Mouse (Mus musculus) mature B cell (primary cell): ENCODE measurements around the gene Gart.

ENCODE experiments used
- in situ Hi-C: fragments of 300-500 bp; cut with MboI; formaldehyde crosslinking; loops from 2 replicates; pipeline ENCODE4 v1.14.3; 2019

Gart gene

DNA sequence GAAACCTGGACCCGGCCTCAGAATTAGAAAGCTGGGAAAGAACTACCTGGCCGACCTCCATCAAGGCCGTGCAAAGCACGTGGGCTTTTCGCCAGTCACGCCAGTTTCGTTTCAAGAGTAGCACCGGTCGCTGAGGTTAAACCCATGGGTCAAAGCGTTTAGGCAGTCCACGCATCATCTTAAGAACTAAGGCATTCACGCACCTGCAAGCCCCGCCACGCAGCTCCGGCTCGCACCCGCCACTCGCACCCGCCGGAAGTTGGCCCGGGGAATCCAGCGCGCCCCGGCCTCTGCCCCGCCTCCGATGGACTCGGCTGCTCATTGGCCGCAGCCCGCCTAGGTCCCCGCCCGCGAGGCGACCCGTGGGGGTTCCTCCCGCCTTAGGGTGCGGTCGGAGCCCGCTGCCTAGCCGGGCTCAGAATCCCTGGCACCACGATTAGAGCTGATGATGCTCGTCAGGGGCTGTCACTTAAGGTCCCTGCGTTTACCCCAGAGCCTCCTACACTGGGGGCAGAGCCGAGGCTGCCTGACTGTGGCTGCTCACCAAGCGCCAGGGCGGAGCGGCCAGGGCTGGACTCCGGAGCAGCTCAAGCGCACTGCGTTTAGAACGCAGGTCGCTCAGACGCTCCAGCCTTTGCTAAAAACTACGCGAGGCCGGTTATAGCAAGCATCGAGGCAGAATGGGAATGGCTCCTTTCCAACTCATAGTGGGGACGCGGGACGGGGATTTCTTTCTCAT, at the start of gene Gart:
Gart (minus strand) TSS at position 272 of the 739 bp plus-strand sequence.
- in situ Hi-C loops, result no loop called here

GRCm38 (mm10) chr16:91695108-91695755, 48.5 kb upstream of the Gart start:
- in situ Hi-C loops, result no loop called here

DNA sequence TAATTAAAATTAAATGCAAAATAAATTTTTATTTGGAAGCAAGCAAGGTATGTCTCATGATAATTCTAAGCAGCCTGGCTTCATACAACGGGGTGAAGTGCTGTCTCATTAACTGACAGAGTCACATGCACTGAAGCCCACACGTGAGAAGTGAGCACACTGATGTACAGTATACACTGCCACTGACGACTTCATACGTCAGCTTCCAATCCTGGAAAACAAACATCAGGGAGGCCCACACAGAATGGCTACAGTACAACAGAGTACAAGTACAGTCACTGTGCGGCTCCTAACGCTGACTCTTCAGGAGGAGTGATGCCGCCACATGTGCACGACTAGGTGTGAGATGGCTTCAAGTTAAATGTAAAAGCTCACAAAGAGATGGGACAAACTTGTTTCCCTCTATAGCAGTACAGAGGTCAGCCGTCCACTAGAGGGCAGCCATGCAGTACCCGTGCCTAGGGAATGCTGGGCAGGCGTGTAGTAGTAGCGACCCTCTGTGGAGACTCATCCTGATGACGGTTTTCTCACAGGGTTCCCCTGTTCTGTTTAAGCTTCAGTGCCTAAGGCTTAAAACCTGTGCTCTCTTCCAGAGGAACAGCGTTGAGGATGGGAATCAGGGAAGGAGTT, 47.8 kb upstream of the Gart start:
- in situ Hi-C loops, result no loop called here

- in situ Hi-C loops, result no loop called here
Observed at GRCm38 (mm10) chr16:91689791-91690190, 43.0 kb upstream of the Gart start.

- in situ Hi-C loops, result no loop called here
Observed at GRCm38 (mm10) chr16:91688619-91689334, 42.0 kb upstream of the Gart start, which contains the start of gene Donson. Donson (minus strand) TSS chr16:91688770.

GRCm38 (mm10) chr16:91688023-91688618, 41.4 kb upstream of the Gart start:
- in situ Hi-C loops, result no loop called here

DNA sequence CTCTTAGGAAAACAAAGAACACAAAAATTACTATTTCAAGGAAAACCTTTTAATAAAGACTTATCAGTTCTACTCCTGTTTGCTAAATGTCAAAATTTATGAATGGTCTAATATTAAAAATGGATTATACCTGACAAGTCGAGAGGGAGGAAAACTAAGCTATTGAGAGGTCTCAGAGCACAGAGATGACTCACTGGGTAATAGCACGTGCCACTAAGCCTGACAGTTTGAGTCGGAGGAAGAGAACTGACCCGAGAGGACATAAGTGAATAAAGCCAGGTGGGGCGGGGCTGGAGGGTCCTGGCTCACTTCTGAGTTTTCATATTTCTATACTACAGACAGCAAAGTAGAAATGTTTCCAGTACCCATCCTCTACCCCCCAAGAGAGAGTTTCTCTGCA, 39.6 kb upstream of the Gart start:
- in situ Hi-C loops, result no loop called here

DNA sequence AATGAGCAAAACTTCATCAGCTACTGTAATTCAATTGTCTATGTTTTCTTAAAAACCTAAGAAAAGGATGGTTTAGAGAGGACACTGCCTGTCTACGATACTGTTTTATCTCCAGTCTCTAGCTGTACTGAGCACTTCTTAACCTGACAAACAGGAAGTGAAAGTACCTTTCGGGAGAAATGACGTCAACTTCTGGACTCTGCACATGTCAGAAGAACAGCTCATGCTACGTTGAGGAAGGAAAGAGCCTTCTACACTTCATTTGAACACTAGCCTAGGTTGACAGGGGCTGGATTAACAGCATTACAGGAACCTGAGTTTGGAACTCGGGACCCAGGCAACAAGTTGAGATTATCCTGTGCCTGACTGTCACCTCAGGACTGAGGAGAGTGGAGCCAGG, 38.8 kb upstream of the Gart start:
- in situ Hi-C loops, result no loop called here

- in situ Hi-C loops, result no loop called here
Observed at GRCm38 (mm10) chr16:91680656-91681055, 33.9 kb upstream of the Gart start.

DNA sequence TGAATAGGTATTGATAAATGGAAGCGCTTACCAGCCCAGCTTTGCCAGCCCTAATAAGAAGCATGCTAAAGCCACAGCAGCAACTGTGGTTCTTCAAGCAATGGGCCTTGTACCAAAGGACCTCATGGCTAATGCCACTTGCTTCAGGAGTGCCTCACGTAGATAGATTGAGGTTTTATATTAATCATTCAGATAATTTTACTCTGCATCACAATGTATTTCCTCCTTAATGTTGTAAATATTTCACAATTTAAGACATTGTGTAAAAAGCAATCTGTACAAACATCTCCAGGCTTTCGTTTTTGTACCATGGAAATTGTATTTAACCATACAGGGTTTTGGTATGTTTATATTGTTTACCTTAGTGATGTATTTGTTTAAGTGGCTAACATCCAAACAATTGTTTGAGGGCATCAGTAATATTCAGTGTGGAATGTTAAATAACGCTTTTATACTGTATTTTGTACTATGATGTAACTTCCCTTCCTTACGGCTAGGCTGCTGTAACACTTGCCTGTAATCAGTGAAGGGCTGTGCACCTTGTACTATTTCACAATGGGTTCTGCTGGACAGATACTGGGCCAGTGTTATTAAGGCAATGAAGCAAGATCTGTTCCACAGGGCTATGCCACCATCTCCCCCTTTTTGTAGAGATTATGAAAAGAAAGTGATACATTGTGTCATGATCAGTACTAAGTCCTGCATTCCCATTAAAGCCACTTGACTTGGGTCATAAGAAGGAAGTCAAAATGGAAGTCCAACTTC, 31.6 kb upstream of the Gart start:
- in situ Hi-C loops, result no loop called here

- in situ Hi-C loops, result no loop called here
Observed at GRCm38 (mm10) chr16:91674500-91674899, 27.7 kb upstream of the Gart start.

- in situ Hi-C loops, result no loop called here
Observed at GRCm38 (mm10) chr16:91663795-91664194, 17.0 kb upstream of the Gart start.

- in situ Hi-C loops, result no loop called here
Observed at GRCm38 (mm10) chr16:91662336-91662735, 15.6 kb upstream of the Gart start.

GRCm38 (mm10) chr16:91661397-91661796, 14.6 kb upstream of the Gart start:
- in situ Hi-C loops, result no loop called here

- in situ Hi-C loops, result no loop called here
Observed at GRCm38 (mm10) chr16:91659798-91660197, 13.0 kb upstream of the Gart start.

DNA sequence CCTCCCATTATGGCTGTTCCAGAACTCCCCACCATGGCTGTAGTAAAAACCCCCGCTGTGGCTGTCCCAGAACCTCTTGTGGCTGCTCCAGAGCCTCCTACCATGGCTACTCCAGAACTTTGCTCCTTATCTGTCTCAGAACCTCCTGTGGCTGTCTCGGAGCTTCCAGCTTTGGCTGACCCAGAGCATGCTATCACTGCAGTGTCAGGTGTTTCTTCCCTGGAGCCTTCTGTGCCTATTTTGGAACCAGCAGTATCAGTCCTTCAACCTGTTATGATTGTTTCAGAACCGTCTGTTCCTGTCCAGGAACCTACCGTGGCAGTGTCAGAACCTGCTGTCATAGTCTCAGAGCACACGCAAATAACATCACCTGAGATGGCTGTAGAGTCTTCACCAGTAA, 11.7 kb upstream of the Gart start:
- in situ Hi-C loops, result no loop called here

GRCm38 (mm10) chr16:91657285-91657684, 10.5 kb upstream of the Gart start:
- in situ Hi-C loops, result no loop called here

- in situ Hi-C loops, result no loop called here
Observed at GRCm38 (mm10) chr16:91655285-91655684, 8.5 kb upstream of the Gart start.

DNA sequence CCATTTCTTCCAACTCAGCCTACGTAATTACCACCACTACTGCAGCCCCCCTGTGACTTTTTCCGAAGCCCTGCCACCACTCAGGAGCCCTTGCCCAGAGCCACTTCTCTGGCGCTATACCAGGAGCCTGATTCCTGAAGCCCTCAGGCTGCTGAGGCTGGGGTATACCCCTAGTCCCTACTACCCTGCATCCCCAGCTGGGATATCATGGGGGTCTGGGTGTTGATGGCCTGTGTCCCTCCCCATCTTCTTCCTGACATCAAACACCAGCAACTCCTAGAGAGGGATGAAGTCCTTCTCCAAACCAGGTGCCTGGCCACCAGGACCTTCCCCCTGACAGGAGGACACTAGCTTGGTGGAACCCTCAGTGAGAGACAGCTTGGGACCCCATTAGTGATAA, 5.4 kb upstream of the Gart start:
- in situ Hi-C loops, result no loop called here

- in situ Hi-C loops, result no loop called here
Observed at GRCm38 (mm10) chr16:91649781-91650180, 3.0 kb upstream of the Gart start.

DNA sequence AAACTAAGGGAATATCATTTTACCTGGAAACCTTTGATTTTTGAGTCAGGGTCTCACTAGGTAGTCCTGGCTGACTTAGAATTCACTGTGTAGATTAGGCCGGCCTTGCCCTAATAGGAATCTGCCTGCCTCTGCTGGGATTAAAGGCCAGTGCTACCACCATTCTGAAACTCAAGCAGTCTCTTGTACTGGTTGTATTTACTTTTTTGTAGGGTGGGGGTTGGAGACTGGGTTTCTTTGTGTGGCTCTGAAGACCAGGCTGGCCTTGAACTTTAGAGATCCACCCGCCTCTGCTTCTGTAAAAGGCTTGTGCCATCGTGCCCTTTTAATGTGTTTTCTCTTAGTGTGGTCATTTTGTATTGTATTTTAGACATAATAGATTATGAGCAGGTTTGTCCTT, 2.5 kb upstream of the Gart start:
- in situ Hi-C loops, result no loop called here
